Mouse (Mus musculus) spleen, adult 18-20 months (tissue): ENCODE results near the gene Pex26.

Source experiments
- DNase-seq, 2 experiments: peaks; one replicate each; pipeline ENCODE4 v3.0.0; 2022; ENCODE audit warnings: mixed read lengths in 2 of 2

Pex26 gene

DNA sequence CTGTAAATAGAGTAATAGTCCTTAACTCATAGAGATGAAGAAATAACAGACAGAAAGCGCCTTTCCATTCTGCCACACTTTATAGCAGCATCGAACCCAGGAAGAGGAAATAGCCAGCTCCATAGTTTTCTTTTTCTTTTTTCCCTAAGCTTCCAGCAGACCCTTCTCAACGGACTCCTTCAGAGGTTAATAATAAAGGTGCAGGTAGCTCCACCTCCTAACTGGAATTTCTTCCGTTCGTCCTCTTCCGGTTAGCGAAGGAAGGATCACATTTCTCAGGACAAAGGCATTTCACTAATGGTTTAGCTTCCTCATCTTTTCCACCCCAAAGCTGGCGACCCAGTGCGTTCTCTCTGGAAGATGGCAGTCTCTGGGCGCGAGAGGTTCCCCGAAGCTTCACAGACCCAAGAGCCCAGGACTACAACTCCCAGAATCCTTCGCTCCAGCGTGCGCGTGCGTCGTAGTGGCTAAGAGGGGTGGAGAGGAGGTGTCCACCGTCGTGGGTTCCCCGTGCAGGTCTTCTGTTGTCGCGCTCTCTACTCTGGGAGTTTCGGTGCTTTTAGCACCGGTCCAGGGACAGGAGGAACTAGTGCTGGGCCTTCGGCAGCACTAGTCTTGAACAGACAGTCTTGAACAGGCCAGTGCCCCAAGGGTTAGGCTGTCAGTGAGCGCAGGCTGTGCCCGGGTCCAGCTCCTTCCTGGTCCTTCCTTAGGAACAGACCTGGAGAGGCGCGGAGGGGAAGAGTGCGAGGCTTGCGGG, at the start of gene Pex26:
Gene Pex26, plus strand, starts transcription at position 254 of the 760 bp plus-strand sequence.
- DNase-seq, result peak; percentile 87 to 92

DNA sequence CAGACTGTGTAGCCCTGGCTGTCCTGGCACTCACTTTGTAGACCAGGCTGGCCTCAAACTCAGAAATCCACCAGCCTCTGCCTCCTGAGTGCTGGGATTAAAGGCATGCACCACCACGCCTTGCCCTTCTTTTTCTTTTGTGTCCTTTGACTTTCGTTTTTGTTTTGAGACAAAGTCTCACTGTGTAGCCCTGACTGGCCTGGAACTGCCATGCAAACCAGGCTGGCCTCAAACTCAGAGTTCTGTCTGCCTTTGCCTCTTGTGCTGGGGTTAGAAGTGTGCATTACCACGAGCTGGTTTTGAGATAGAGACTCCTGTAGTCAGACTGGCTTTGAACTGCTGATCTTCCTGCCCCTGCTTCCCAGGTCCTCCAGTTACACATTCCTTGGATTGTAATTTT, 49.2 kb upstream of the Pex26 start:
- no peak for DNase-seq

DNA sequence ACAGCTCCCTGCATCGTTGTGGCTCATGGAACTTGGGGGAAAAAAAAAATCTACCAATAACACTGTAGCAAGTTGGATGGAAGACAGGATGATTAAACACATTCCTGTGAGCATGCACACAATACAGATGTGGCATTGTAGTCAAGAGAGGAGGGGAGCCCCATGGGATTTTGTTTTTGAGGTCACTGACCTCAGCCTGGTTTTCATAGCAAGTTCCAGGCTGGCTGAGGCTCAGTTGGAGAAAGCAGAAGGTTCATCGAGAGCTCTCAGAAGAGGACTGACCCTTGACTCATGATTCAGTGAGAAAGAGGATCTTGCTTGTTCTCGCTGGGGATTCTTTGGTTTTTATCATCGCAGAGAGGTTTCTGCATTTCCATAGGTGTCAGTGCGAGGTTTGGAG, 48.6 kb upstream of the Pex26 start:
- no peak for DNase-seq

DNA sequence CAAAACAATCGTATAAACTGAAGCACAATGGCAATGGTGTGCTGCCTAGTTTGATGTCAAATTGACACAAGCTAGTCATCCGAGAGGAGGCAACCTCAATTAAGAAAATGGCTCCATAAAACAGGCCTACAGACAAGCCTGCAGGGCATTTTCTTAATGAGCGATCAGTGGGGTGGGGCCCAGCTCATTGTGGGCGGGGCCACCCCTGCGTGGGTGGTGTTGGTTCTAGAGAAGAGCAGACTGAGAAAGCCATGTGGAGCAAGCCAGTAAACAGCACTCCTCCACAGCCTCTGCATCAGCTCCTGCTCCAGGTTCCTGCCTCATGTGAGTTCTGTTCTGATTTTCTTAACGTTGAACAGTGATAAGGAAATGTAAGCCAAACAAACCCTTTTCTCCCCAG, 46.2 kb upstream of the Pex26 start:
- DNase-seq, result no peak

DNA sequence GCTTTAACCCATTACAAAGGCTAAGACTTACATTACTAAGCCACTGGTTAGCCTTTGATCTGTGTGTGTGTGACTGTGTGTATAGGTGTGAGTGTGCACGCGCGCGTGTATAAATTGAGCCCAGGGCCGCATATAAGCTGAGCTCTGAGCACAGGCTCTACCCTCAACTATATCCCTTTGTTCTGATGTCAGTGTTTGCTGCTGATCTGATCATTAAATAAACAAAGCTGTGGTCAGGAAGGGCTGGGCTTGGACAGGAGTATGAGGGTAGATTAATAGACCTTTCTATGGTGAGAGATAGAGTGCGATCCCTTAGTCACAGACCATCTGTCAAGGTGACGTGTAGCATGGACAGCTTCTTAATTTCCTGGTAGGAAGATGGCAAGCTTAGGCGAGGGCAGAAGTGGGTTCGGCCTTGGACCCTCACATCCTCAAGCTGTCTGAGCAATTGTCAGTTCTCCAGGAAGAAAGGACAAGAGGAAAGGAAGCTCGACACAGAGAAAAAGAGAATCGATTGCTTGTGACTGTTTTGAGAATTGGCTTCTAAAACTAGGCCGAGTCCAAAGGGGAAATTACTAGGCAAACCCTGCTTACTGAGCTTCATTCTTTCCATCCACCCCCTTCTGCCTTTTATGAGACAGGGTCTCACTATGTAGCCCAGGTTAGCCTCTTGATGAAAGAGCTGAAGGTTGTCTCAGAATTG, 45.0 kb upstream of the Pex26 start:
- no peak for DNase-seq

DNA sequence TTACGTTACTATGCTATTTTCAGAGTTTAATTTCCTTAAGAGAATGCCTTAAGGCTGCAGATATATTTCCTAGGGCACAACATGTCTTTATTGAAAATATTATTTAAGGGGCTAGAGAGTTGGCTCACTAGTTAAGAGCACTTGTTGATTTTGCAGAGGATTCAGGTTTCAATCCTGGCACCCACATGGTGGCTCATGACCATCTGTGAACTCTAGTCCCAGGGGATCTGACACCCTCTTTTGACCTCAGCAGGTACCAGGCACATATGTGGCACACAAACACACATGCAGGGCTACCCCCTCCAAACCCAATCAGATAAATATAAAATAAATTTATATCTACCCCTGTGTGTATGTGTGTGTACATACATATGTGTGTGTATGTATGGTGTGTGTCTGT, 44.2 kb upstream of the Pex26 start:
- DNase-seq, result no peak

DNA sequence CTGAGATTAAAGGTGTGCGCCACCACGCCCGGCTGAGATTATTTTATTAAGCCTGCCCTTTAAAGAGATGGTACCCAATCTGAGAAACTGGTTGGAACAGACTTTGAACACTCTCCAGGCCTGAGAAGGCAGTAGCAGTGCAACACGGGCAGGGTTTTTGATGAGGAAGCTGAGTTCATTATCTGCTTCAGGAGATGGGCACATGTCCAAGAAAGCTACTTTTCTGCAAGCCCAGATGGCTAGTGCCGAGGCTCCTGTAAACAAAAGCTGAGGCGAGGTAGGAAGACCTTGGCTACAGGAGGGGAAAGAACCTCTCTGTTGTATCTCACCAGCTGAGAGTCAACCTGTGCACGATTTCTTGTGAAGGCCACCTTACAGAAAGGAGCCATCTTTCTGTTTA, 41.2 kb upstream of the Pex26 start:
- no peak for DNase-seq

DNA sequence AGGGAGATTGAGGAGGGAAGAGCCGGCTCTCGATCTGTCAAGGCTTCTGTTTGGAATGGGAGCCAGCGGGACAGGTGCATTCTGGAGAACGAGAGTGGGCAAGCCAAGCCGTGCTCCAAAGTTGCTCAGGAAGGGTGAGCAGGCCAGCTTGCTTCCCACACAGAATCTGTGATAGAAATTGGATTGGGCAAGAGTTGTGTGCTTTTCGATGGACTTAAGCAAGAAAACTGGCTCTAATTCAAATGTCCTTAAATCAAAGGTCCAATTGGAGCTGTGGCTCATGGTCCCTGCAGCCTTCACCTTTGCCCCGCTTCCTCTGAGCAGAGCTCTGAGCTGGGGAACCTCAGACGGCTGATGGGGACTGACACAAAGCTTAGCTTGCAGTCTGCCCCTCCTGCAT, 40.0 kb upstream of the Pex26 start:
- no peak for DNase-seq

DNA sequence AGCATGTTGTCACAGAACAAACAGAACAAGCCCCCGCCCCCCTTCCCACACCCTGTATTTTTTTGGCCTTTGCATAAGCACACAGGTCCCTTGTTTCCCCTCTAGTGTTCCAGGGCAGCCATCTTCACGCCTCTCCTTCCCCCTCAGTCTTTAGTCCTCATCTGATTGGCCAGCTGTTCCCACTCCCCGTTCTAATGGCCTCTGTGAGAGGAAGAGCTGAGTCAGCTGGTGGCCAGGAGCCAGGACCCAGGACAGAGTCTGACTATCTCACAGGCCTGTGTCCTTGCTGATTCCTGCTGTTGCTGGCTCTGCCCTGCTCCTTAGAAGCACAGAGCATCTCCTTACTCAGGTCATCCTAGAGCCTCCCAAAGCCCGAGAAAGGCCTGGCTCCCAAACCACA, 39.4 kb upstream of the Pex26 start:
- no peak for DNase-seq

DNA sequence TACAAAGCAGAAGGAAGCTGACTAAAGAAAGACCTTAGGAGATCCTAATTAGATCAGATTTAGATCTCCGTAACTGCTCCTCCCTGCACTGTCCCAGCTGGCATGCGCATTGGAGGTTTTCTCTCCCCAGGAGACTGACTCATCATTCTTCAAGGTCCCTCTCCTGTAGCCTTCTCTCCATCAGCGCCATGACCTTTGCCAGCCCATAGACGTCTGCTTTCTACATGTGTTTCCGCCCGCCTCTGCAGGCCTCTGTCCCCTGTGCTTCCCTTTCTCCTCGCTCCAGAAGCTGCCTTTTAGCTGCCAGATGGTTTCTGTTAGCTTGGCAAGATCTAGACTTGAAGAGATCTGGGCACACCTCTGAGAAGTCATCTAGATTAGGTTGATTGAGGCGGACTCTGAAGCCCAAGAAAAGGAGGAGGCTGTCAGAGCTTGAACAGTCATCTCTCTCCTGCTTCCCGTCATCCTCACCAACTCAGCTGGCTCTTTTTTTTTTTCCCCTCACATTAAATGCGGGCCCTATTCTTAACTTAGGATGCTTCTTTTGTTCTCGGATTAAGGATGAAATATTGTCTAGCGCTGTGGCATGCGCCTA, 38.4 kb upstream of the Pex26 start:
- no peak for DNase-seq

DNA sequence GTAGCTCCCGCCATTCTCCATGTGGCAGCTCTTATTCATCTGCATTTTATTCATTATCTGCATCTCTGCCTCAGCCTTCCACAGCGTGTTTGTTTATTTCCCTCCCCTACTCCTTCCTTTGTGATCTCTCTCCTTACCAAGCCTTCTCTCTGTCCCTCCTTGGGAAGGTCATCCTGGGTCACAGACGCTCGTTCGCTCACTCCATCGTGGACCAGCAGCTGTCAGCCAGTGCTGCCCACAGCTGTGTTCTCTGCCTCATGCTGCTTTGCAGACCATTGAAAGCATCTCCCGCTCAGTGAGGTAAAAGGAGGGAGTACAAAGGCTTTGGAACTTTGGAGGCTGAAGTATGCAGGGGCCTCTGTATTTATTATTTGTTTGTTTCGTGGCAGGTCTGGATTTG, 37.6 kb upstream of the Pex26 start:
- no peak for DNase-seq

DNA sequence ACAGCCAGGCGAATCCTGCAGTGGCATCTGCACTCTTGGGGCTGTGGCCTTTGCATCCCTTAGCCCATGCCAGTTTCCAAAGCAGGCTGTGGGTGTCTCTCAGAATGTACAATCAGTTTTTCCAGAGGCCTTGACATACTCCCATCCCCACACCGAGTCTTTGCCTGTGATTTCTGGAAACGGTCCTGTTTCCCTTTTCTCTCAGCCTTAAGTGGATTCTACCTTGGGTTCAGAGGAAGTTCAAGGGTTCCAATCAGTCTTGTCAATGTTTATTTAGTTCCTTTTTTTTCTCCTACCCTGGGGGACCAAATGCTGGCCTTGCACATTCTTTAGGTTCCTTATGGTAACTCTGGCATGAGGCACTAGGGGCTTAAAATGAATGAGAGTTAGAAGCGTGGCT, 36.7 kb upstream of the Pex26 start:
- DNase-seq, result no peak

DNA sequence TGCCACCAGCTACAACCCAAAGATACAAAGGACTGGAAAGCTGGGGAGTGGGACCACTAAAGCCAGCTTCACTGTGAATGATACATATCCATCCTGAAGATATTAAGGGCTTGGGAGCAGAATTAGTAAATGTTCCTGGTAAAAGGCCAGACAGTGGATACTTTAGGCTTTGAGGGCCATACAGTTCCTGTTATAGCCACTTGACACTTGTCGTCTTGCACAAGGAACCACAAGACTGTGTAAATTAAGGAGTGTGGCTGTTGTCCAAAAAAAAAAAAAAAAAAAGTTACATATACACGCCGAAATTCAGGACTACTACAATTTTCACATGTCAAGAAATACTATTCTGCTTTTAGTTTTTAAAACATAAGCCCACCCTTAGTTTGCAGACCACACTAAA, 35.1 kb upstream of the Pex26 start:
- DNase-seq, result no peak

DNA sequence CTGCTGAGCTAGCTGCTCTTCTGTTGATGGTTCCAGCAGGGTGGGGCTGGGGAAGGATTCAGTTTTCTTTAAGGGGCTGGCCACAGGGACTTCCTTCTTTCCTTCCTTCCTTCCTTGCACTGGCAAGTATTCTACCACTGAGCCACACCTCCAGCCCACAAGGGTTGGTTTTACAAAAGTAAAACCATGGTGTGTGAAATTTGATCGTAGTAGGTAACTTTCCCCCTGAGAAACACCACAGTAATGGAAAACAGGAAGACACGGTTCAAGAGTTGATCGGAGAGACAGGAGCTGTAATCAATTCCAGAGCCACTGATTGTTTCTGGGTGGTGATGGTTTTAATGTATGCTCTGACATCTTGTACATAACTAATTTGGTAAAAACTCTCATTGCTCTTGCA, 34.0 kb upstream of the Pex26 start:
- no peak for DNase-seq

DNA sequence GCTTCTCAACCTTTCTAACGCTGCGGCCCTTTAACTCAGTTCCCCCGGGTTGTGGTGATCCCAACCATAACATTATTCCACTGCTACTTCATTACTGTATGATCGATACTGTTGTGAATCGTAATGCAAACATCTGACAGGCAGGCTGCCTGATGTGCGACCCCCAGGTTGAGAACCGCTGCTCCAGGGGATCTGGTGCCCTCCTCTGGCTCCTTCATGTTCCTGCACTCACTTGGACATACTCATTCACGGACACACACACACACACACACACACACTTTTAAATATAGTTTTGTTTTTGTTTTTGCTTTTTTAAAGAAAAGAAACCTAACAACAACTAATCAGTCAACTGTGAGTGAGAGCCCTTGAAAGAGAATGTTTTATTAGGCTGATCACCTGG, 33.3 kb upstream of the Pex26 start:
- DNase-seq, result no peak

DNA sequence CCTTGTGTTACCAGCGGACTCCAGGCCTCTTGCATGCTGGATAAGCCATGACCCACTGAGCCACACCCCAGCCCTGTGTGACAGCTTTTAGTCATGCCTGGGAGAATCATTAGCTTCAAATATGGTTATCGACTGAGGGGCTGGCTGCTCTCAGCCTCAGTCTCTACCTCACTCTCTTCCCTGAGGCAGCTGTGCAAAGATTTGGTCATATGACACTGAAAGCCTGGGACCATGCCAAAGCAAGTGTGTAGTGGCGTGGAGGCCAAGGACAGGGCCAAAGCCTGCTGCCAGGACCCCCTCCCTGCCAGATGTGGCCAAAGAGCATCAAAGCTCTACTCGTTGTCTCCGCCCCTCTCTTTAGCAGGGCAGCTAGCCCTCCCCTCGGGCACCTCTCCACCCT, 31.7 kb upstream of the Pex26 start:
- DNase-seq, result no peak

DNA sequence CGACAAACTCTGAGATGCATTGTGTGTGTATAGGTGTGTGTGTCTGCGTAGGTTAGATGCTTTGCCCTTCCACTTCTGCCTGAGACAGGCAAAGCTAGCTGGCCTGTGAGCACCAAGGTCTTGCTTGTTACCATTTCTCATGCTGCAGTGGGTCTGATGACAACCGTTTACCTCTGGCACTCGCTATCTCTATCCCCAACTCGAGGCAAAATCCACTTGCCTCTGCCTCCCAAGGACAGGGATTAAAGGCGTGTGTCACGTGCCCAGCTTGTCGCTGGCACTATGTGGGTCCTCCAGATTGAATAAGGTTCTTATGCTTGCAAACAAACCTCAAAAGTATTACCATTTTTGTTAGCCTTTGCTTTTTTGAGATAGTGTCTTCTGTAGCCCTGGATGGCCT, 30.3 kb upstream of the Pex26 start:
- DNase-seq, result no peak

DNA sequence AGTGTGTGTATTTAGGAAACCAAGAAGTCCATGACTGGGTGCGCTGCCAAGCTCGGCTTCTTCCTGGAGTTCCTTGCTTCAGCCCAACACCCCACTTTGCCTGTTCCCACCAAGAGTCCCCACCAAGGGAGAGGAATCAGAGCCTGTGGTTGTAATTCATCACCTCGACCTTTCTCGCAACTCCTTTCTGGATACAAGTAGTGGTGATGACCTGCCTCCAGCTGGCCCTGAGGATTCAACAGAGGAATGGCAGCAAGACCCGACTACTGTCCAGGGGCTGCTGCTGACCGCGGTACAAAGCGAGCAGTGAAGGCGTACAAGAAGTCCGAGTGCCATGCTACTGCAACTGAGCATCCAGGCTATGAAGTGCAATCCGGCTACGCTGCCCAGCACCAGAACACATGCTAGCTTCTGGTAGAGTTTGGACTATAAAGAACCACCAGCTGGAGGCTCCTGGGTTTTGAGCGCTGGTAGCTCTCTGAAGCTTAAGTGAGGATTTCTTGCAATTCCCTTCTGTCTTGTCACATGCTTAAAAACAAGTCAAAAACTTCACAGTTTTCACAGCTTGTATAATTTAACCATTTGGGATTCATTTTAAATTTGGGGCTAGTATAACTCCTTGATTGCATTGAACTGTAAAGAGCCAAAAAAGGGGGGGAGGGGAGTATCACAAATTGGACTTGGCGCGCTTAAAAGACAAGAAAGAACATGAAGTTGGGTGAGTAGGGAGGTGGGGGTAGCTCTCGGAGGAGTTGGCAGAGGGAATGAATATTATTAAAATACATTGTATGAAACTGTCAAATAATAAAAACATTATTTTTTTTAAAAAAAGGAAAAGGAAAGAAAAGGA, 28.8 kb upstream of the Pex26 start:
- no peak for DNase-seq

DNA sequence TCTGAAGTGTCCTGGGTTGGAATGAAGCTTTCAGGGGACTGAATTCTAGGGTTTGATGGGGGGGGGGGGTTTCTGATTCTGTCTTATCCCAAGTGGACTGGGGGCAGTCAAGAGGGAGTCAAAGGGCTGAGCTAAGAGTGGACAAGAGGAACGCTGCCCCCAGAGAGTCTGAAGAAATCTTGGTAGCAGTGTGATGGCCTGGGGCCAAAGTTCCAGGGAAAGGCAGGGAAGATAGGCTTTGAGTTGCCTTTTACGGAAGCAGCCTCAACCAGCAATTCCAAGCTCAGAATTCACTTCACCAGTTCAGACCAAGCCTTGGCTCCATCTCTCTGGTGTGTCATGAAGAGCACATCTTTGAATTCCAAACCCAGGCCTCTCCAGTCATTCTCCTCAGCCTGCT, 27.4 kb upstream of the Pex26 start:
- no peak for DNase-seq

DNA sequence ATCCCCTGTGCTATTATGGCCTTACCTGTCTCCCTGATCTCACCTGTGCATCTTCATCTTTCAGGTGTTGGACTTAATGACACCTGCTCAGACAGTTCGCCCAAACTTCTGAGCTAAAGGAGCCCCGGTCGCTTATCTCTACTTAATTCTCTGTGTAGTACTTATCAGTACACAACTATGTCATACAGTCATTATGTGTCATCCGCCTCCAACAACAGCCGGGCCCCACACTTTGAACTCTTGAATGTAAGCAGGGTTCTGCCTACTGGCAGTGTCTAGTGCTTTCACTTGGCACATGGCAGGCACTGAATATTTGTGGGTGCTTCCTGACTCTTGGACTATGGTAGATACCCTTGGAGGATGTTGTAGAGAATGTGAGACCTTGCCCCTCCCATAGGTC, 23.9 kb upstream of the Pex26 start:
- DNase-seq, result no peak

DNA sequence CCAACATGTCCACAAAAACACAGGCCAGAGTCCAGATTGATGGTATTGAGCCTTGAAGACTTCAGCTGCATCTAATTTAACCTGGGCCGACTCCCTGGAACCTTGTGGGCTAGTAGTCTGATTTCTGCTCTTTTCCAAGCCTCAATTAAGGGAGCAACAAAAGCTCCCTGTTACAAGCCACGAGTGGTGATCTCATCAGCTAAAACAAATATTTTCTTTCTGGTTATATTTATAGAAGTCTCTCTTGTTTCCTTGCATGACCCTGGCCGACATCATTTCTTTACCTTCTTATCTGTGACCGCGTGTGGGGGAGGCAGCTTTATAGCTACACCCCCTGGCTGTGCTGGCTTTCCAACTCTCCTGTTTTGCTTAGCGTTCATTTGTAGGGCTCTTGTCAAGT, 23.3 kb upstream of the Pex26 start:
- no peak for DNase-seq

DNA sequence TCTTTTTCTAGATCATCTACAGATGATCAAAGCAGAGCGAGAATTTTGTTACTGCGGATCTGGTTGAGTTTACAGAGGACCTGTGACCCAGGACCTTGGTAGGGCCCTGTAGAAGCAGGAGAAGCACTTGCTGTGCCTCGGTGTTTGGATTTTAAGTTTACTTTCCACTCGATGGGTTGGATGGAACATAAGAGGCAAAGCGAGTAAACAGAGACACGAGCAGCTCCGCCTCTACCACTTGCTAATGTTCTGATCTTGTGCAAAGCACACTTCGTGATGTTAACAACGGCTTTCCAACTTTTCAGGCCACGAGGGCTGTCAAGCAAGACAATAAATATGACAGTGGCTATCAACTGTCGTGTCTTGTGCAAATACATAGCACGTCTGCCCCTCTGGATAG, 20.9 kb upstream of the Pex26 start:
- no peak for DNase-seq

DNA sequence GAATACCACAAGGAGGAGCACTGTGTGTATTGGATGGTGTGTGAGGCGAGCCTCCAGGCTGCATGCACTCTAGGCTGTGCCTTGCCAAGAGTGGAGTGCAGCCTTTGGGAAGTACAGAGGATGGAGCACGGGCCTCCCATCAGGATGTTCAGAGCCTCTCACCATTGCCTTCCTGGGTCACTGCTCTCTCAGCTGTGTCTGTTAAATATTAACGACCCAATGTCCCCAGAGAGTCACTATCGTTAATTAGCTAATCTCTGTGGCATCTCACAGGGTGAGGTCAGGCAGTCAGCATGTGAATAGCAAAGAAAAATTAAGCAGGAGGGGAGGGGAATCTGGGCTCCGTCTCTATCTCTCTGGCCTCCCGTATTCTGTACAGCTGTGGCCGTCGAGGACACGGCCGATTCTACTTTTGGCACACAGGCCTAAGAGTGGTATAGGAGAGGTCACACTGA, 17.3 kb upstream of the Pex26 start:
- no peak for DNase-seq
